Mouse (Mus musculus): ENCODE measurements around the gene Lhx8. TPM values are rescaled to one million over a fixed set of nuclear protein-coding genes. Genes with fewer than 3 reads are reported as not detected.

Gene Lhx8
- total and polyA plus RNA-seq, 3 experiments: not detected

- no peak for TF ChIP-seq MEF2A (IDR thresholded peaks at IDR 0.05; ENCODE audit: extremely low read depth, insufficient replicate concordance, low read depth, low read length, poor library complexity, severe bottlenecking)
- no peak for TF ChIP-seq NELFE (IDR thresholded peaks at IDR 0.05; ENCODE audit: low read depth, low read length)
Measured at GRCm38 (mm10) chr3:154334806-154335205, 4.3 kb upstream of the Lhx8 start (continued).

GRCm38 (mm10) chr3:154333401-154333999, 3.0 kb upstream of the Lhx8 start:
- Histone ChIP-seq H3K27me3 (ENCODE audit: control insufficient read depth in 1 of 2, insufficient read depth in 2 of 2, low read length in 2 of 2) (no peaks in the 10 kb centered on the region), H3K36me3 (ENCODE audit: control insufficient read depth in 1 of 2, insufficient read depth in 2 of 2, low read length in 2 of 2) (no peaks in the 10 kb centered on the region), H3K9ac (ENCODE audit: control insufficient read depth, low read depth, low read length, poor library complexity, severe bottlenecking) (no peak overlapping the region), H3K4me3 (ENCODE audit: control insufficient read depth in 1 of 2, insufficient read depth in 1 of 2, low read depth in 2 of 2, low read length in 2 of 2) (no peak overlapping the region), H3K27ac (ENCODE audit: control insufficient read depth, low read depth, low read length) (no peak overlapping the region), H3K79me2 (ENCODE audit: control insufficient read depth, insufficient read depth, low read length, poor library complexity) (no peaks in the 10 kb centered on the region), H3K9me3 (replicated peaks; ENCODE audit: insufficient read depth, low read length) (no peaks in the 10 kb centered on the region), H3K4me1 (ENCODE audit: control insufficient read depth in 1 of 2, insufficient read depth in 2 of 2, low read length in 2 of 2) (no peaks in the 10 kb centered on the region)
- DNase-seq (ENCODE audit: low read depth, low spot score): no peak
- TF ChIP-seq E2F4 (IDR thresholded peaks at IDR 0.05; ENCODE audit: borderline replicate concordance, low read depth, low read length): no peak

- Histone ChIP-seq H3K9me3 (replicated peaks; ENCODE audit: insufficient read depth, low read length) (no peaks in the 10 kb centered on the region), H3K36me3 (ENCODE audit: control insufficient read depth in 1 of 2, insufficient read depth in 2 of 2, low read length in 2 of 2) (no peaks in the 10 kb centered on the region), H3K27ac (ENCODE audit: control insufficient read depth, low read depth, low read length) (no peak overlapping the region), H3K4me1 (ENCODE audit: control insufficient read depth in 1 of 2, insufficient read depth in 2 of 2, low read length in 2 of 2) (no peaks in the 10 kb centered on the region), H3K4me3 (ENCODE audit: control insufficient read depth in 1 of 2, insufficient read depth in 1 of 2, low read depth in 2 of 2, low read length in 2 of 2) (no peak overlapping the region), H3K9ac (ENCODE audit: control insufficient read depth, low read depth, low read length, poor library complexity, severe bottlenecking) (no peak overlapping the region), H3K27me3 (ENCODE audit: control insufficient read depth in 1 of 2, insufficient read depth in 2 of 2, low read length in 2 of 2) (no peaks in the 10 kb centered on the region), H3K79me2 (ENCODE audit: control insufficient read depth, insufficient read depth, low read length, poor library complexity) (no peaks in the 10 kb centered on the region)
- no peak for TF ChIP-seq NRF1 (IDR thresholded peaks at IDR 0.05; ENCODE audit: insufficient read depth, low read depth, low read length, poor library complexity, severe bottlenecking)
- TF ChIP-seq TBP (IDR thresholded peaks at IDR 0.05; ENCODE audit: low read depth, low read length): no peak
- no peak for TF ChIP-seq ZNF384 (IDR thresholded peaks at IDR 0.05; ENCODE audit: low read depth, low read length)
- TF ChIP-seq EP300 (IDR thresholded peaks at IDR 0.05; ENCODE audit: low read depth in 1 of 2, low read length in 2 of 2): no peak
- TF ChIP-seq UBTF (IDR thresholded peaks at IDR 0.05; ENCODE audit: borderline replicate concordance, insufficient read depth, low read depth, low read length): no peak
- no peak for TF ChIP-seq ZKSCAN1 (IDR thresholded peaks at IDR 0.05; ENCODE audit: low read depth, low read length)
- no peak for TF ChIP-seq USF2 (IDR thresholded peaks at IDR 0.05; ENCODE audit: borderline replicate concordance in 1 of 2, insufficient read depth in 1 of 2, low read depth in 1 of 2, low read length in 2 of 2)
- TF ChIP-seq MAX (IDR thresholded peaks at IDR 0.05; ENCODE audit: low read length): no peak
- no peak for TF ChIP-seq RCOR1 (IDR thresholded peaks at IDR 0.05; ENCODE audit: low read depth, low read length)
- DNase-seq (ENCODE audit: low read depth, low spot score): no peak
Measured at GRCm38 (mm10) chr3:154332941-154333340, 2.5 kb upstream of the Lhx8 start.
